Mouse (Mus musculus) activated CD4-positive, CD25-positive, alpha-beta regulatory T cell (primary cell): ENCODE data around the gene Pamr1. TPM values are rescaled to one million over a fixed set of nuclear protein-coding genes. Genes with fewer than 3 reads are reported as not detected.

Experiments used
- polyA plus RNA-seq, 2 experiments: library from polyadenylated mRNA; unstranded; fragments of 100-300 nt; shearing (Covaris generic); gene quantifications; one replicate each; pipeline ENCODE4 v1.2.1; 2017

Gene Pamr1
- under 1 TPM in 1 of 2 experiments, not detected in 1; 0.20 TPM for polyA plus RNA-seq

GRCm38 (mm10) chr2:102549611-102550266, at the start of gene Pamr1:
TSS of gene Pamr1 (plus strand) at chr2:102550012.

GRCm38 (mm10) chr2:102658163-102658660, 108.4 kb downstream of the Pamr1 start, which contains the start of gene Slc1a2:
TSS of gene Slc1a2 (plus strand) at chr2:102658659.

Other genes with a start within 250 kb of the Pamr1 start
- 10 to 100 TPM; 30.9 to 33.7 TPM for gene Trim44, start 142.2 kb upstream of the Pamr1 start, polyA plus RNA-seq
- gene Fjx1, start 97.5 kb upstream of the Pamr1 start, polyA plus RNA-seq = under 1 TPM in 1 of 2 experiments, not detected in 1; 0.07 TPM
- under 1 TPM in 1 of 2 experiments, not detected in 1; 0.11 TPM for gene Slc1a2, start 108.6 kb downstream of the Pamr1 start, polyA plus RNA-seq